Mouse (Mus musculus) bone marrow, adult 2 months (tissue): ENCODE data around the gene Dclk2. TPM values are rescaled to one million over a fixed set of nuclear protein-coding genes. Genes with fewer than 3 reads are reported as not detected.

Experiments used
- H3K27ac ChIP-seq: fragments of 200-500 bp; 2 replicates; pipeline ENCODE4 v1.5.1; 2012; ENCODE audit warnings: low read depth, mild to moderate bottlenecking, control low read depth, inconsistent platforms, low read length; ENCODE audit not compliant: control insufficient read depth, poor library complexity, insufficient read depth
- H3K4me1 ChIP-seq: fragments of 200-500 bp; 2 replicates; pipeline ENCODE4 v1.6.1; 2011; ENCODE audit warnings: low read length; ENCODE audit not compliant: control insufficient read depth, insufficient read depth
- H3K4me3 ChIP-seq: fragments of 200-500 bp; replicated peaks from 2 replicates; pipeline ENCODE3; 2011; ENCODE audit warnings: mild to moderate bottlenecking, low read depth, low read length, control low read depth; ENCODE audit not compliant: control insufficient read depth
- CTCF ChIP-seq: fragments of 200-500 bp; IDR thresholded peaks from 2 replicates; pipeline ENCODE4 v1.5.1; 2011; ENCODE audit warnings: low read length, control low read depth; ENCODE audit not compliant: control insufficient read depth, insufficient read depth
- POLR2A ChIP-seq: fragments of 200-500 bp; IDR thresholded peaks from 2 replicates; pipeline ENCODE4 v1.6.1; 2011; ENCODE audit warnings: low read depth, mild to moderate bottlenecking, control low read depth, low read length, borderline replicate concordance; ENCODE audit not compliant: control insufficient read depth
- WGBS: fragments of 180-500 bp; shearing (Covaris S2); methylation state at CpG from one replicate; pipeline ENCODE4 v1.1.7; 2018; 5-methylcytosine and 5-hydroxymethylcytosine counted together
- polyA plus RNA-seq: library from polyadenylated mRNA; stranded (reverse); fragments of >200 nt; gene quantifications from 2 replicates; pipeline ENCODE4 v1.2.4, GENCODE M21; 2011; ENCODE audit warnings: low replicate concordance; ENCODE audit not compliant: missing spikeins, insufficient read depth, insufficient read length

Gene Dclk2
- polyA plus RNA-seq, 1 experiment, result 16.4 TPM

GRCm38 (mm10) chr3:86768553-86768952 lies 152.1 kb downstream of the Dclk2 start:
- WGBS, result 75% methylated on average over 8 of the region's 8 CpGs
- no peak for TF ChIP-seq CTCF
- Histone ChIP-seq H3K27ac (no peak overlapping the region), H3K4me3 (no peak overlapping the region), H3K4me1 (peaks cover under 1% of the 10 kb centered on the region)

- Histone ChIP-seq H3K4me1 (no peaks in the 10 kb centered on the region), H3K27ac (no peak overlapping the region), H3K4me3 (no peak overlapping the region)
- TF ChIP-seq CTCF (no peak), POLR2A (no peak)
- WGBS, result 90% methylated on average over 4 of the region's 4 CpGs
Measured at GRCm38 (mm10) chr3:86762456-86762855, 158.2 kb downstream of the Dclk2 start.

GRCm38 (mm10) chr3:86762036-86762415 lies 158.6 kb downstream of the Dclk2 start:
- Histone ChIP-seq H3K27ac (no peak overlapping the region), H3K4me1 (no peaks in the 10 kb centered on the region; the same call in 1 of the 2 replicates), H3K4me3 (no peak overlapping the region)
- WGBS, result 86% methylated on average over 6 of the region's 6 CpGs
- TF ChIP-seq POLR2A (no peak), CTCF (no peak)

- Histone ChIP-seq H3K27ac (no peak overlapping the region), H3K4me3 (no peak overlapping the region), H3K4me1 (no peaks in the 10 kb centered on the region; the same call in 1 of the 2 replicates)
- TF ChIP-seq CTCF, result no peak
- TF ChIP-seq POLR2A, result no peak
- 71% methylated on average over 9 of the region's 9 CpGs for WGBS
Measured at GRCm38 (mm10) chr3:86761095-86762035, 159.3 kb downstream of the Dclk2 start.

DNA sequence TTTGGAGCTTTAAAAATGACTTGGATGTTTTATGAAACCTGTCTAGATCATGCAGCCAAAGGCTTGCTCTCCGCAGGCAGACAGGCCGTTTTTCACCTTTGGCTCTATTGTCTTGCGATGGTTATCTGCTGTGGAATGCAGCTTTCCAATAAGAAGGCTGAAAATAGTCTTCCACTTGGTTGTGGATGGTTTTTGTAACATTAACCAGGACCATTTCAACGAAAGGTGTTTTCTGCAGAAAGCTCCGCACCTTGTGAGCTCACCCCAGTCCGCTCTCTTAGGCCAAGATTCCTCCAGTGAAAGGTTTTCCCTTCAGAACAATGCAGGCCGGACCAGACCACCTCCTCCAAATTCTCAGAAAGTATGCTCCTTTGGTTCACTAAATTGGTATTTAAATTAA lies 160.2 kb downstream of the Dclk2 start:
- Histone ChIP-seq H3K4me1 (no peaks in the 10 kb centered on the region; the same call in 1 of the 2 replicates), H3K4me3 (no peak overlapping the region), H3K27ac (no peak overlapping the region)
- TF ChIP-seq CTCF (no peak), POLR2A (no peak)
- 94% methylated on average over 7 of the region's 7 CpGs for WGBS

- TF ChIP-seq CTCF, result no peak
- WGBS, result 87% methylated on average over 8 of the region's 8 CpGs
- no peaks in the 10 kb centered on the region; the same call in none of the 2 replicates for H3K4me1 ChIP-seq
- H3K27ac ChIP-seq, result no peak overlapping the region
- H3K4me3 ChIP-seq, result no peak overlapping the region
Measured at GRCm38 (mm10) chr3:86759834-86760233, 160.8 kb downstream of the Dclk2 start.

DNA sequence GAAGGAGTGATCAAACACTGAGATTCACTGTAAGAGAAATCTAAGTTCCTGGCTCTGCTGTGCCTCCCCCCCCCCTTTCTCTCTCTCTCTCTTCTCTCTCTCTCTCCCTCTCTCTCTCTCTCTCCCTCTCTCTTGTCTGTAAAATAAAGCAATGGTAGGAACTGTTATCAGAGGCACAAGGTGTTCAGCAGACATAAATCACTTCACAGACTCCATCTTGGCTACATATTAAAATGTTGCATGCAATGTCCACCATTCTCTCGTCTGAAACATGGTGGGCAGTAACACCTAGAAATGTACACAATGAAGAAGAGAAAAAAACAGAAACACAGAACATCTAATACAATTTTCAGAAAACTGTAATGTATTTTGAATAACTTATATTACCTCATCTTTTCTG lies 161.3 kb downstream of the Dclk2 start:
- Histone ChIP-seq H3K4me1 (no peaks in the 10 kb centered on the region; the same call in none of the 2 replicates), H3K4me3 (no peak overlapping the region), H3K27ac (no peak overlapping the region)
- 67% methylated on average over 1 of the region's 1 CpGs for WGBS
- TF ChIP-seq CTCF (no peak), POLR2A (no peak)

DNA sequence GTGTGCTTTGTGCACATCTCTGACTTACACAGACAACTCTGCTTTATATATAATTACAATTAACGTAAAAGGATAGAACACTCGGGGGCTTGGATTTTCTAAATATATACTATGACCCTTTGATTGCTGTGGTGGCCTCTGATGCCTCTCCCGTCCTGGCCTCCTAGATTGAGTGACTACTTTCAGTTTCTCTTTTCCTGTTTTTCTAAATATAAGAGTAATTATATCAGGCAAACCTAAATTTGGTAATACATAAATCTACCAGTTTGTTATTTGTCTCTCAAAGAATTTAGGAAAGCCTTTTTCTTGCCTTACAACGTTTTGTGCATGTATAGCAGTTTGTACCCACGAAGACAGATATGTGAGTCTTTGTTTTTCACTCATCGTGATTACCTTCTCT lies 161.9 kb downstream of the Dclk2 start:
- WGBS, result 4% methylated on average over 6 of the region's 6 CpGs

More for the DNA sequence above, 161.9 kb downstream of the Dclk2 start:
- TF ChIP-seq POLR2A (no peak), CTCF (no peak)
- no peaks in the 10 kb centered on the region; the same call in none of the 2 replicates for H3K4me1 ChIP-seq
- no peak overlapping the region for H3K27ac ChIP-seq
- peak overlapping the region; percentile 35 for H3K4me3 ChIP-seq
